Mouse (Mus musculus) E14TG2a.4 (cell line): Measurements from ENCODE around the gene Trpm5.

ENCODE experiments used
- CTCF ChIP-seq: conservative IDR thresholded peaks from 2 replicates; pipeline ENCODE4 v1.5.1; 2014; ENCODE audit warnings: low read length
- POU5F1 ChIP-seq: IDR thresholded peaks from 2 replicates; pipeline ENCODE4 v1.6.1; 2014; ENCODE audit warnings: low read length, borderline replicate concordance

- no peak for TF ChIP-seq CTCF
- no peak for TF ChIP-seq POU5F1
These were observed 10.7 kb downstream of the Trpm5 start for GRCm38 (mm10) chr7:143083708-143084107.
